Mouse (Mus musculus): ENCODE measurements around the gene Filip1l. TPM values are rescaled to one million over a fixed set of nuclear protein-coding genes. Genes with fewer than 3 reads are reported as not detected.
A peak's percentile ranks its signal among the peaks of the same experiment; 100 is the strongest.

Gene Filip1l
- total RNA-seq, 1 experiment from 2014 or later = 206 TPM

DNA sequence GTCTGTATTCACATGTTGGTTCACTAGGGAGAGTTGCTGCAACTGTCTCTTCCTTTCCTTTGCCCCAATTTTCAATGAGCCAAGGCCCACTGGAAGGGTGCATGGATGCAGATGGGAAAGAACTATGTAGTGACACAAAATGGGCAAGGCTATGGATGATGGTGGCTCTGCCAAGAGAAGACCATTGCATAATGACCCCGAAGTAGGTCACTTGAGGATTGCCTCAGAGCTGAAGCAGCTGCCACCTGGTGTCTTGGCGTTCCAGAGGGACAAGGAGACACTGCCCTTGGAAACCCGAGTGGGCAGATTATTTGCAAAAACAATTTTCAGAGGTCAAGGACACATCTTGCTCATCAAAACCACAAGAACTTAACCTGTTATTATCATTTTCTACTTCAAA is 3.9 kb upstream of the Filip1l start:
- no peak for ATAC-seq (ENCODE audit: extremely low read depth, insufficient number of reproducible peaks, low FRiP score, poor library complexity, severe bottlenecking)

DNA sequence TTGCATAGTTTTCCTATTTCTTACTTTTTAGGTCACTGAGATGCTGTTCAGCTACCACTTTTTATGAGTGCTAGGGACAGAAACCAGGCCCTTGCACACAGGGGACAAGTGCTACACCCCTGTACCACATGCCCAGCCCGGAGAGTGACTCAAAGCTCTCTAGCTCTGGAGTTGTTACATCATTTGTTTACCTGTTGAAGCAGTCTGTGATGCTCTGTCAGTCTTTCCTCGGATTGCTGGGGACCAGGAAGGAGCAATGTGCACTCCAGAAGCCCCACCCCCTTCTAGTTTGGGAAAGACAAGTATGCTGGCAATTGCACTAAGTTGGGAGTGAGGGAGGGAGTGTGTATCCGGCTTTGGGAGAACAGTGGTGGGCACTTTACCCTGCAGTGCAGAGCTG is 3.2 kb upstream of the Filip1l start:
- ATAC-seq (ENCODE audit: extremely low read depth, insufficient number of reproducible peaks, low FRiP score, poor library complexity, severe bottlenecking) = no peak

DNA sequence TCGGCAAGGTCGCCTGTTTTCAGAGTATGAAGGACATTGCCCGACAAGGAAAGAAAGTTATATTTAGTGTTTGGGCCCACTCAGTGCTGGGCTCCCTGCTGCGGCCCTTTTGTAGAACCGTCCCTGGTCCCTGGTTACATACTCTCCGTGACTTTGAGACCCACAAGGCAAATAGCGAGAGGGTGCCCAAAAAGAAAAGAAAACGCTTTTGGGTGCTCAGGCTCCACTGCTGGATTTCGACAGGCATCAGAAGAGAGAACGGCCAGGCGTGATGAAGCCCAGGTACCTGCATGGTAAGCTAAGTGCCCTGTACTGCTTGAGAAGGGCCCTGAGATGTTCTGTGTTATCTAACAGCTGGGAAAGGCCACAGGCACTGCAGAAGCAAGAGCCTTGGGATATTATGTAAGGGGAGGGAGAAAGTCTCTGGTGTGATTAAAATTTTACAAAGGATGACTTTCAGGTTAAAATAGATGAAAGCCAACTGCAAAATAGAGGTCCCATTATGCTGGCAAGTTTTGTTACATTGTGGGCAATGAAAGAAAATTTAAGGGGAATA is 351 bp downstream of the Filip1l start:
- no peak for ATAC-seq (ENCODE audit: extremely low read depth, insufficient number of reproducible peaks, low FRiP score, poor library complexity, severe bottlenecking)

DNA sequence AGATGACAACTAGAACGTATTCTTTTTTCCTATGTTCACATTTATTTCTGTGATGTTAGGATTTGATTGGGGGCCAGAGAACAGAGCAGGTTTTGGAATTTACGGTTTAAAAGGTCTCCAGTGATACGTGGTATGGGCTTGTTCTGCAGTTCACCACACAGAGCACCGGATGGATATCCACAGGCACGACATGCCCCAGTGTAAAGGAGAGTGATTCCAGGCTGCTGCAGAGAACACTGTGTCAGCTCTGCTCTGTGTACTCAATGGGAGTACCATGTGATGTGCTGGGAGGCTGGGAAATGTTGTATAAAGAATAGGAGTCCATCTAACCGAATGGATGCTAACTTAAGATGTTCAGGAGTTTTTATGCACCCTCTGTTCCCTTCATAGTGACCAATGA is 1.0 kb downstream of the Filip1l start:
- no peak for ATAC-seq (ENCODE audit: extremely low read depth, insufficient number of reproducible peaks, low FRiP score, poor library complexity, severe bottlenecking)

DNA sequence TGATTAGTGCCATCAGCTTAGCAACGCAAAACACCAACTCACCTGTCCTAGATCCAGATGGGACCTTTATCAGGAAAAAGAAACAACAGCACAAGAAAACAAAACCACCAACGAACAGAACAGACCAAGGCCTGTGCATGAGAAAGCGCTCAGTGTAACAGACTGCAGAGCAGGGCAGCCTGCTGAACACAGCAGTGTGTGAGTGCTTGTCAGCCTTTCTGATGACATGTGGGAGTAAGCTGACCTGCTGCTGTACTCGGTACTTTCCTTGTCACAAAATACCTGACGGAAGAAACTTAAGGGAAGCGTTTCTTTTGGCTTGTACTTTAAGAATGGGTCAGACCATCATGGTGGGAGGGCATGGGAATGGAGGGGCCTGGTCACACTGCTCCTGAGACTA is 3.6 kb downstream of the Filip1l start:
- ATAC-seq (ENCODE audit: extremely low read depth, insufficient number of reproducible peaks, low FRiP score, poor library complexity, severe bottlenecking) = no peak

DNA sequence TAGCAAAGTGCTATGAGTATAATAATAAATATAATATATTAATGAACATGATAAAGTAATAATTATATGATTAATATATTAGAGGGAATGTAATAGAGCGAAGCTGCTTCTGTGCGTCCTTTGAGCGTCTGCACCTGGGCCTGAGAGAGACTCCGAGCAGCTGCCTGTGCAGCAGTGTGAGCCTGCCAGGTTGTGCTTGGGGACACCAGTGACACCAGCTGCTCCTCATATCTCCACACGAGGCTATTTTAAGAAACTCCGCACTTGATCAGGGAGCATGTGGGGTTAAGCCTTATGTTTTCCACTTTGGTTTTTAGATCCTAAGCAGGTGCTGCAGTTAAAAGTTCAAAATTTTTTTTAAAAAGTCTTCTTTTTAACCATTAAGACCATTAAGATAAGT is 4.1 kb downstream of the Filip1l start:
- no peak for ATAC-seq (ENCODE audit: extremely low read depth, insufficient number of reproducible peaks, low FRiP score, poor library complexity, severe bottlenecking)

DNA sequence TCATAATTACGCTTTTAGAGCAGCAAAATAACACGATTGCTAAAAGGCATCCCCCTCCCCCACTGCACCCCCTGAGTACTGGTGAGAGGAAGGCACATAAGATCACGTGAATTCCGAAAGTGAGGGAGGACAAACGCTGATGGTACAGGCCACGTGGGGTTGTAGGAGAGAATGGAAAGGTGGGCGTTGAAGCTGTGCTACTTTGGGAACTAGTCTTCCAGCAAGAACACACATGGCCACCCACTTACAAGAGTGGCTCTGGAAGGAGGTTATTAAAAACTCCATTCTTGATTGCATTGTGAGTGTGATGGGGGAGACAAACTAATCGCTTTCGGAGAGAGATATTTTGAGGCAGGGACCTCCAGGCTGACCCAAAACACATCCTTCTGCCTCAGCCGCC is 6.4 kb downstream of the Filip1l start:
- ATAC-seq (ENCODE audit: extremely low read depth, insufficient number of reproducible peaks, low FRiP score, poor library complexity, severe bottlenecking) = no peak

DNA sequence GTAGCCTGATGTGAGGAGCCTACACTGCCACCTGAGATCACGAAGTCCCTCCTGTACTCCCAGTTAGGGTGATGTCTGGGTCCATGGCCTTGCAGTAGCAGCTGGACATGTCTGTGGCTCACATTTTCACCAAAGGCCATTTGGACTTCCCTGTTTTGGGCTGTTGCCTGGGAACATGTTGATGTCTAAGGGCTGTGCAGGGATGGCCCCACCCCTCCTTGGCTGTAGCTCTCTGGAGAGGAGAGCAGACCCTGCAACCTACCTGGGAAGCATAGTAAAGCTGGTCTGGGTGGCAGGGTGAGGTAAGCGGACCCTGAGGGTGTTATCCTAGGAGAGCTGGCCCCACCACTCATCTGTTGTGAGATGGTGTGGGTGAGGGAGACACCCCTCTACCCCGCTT is 7.9 kb downstream of the Filip1l start:
- no peak for ATAC-seq (ENCODE audit: extremely low read depth, insufficient number of reproducible peaks, low FRiP score, poor library complexity, severe bottlenecking)

DNA sequence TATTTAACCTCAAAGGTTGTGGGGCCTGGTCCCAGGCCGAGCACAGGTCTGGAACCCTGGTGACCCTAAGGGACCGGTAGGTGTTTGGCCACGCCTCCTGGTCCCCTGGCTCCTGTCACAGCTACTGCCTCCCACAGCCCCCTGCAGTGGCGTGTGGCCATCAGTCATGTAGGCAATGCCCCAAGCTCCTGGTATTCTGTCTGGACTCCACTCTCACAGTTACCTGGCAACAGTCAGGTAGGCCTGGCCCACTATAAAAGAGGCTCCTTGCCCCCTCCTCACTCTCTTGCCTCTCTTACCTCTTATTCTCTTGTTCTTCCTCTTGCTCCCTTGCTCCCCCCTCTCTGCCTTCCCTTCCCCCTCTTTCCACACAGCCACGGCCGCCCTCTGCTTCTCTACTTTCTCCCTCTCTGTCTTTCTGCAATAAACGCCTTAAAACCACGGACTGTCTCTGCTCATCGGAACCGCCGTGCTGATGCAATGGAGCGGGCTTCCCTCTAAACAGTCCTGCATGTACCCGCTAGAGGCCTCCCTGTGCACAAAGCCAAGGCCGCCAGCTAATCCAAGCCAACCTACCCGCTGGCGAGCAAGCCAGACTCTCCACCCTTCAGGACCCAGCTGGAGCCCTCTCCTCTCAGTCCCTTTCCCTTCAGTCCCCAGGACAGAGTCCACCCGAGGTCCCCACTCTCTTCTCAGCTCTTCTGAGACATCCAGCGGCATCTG is 9.9 kb downstream of the Filip1l start:
- peak; percentile 45; the same call in 1 of the 2 replicates for ATAC-seq (ENCODE audit: extremely low read depth, insufficient number of reproducible peaks, low FRiP score, poor library complexity, severe bottlenecking)

DNA sequence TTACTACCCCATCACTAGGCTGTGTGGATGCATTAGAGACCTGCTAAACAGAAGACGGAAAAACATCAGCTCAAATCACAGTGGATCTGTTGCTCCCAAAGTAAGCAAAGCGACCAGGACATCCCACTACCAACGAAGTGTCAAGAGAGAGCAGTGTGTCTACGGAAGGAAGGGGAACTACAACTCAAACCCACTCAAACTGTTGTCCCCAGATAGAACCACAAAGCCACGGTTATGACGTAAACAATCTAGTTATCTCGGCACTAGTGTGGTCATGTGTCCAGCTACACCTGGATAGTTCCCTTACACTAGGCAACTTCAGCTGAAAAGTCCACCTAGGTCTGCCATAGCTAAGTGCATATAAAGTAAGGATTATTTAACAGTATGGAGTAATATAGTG is 11.6 kb downstream of the Filip1l start:
- no peak for ATAC-seq (ENCODE audit: extremely low read depth, insufficient number of reproducible peaks, low FRiP score, poor library complexity, severe bottlenecking)

DNA sequence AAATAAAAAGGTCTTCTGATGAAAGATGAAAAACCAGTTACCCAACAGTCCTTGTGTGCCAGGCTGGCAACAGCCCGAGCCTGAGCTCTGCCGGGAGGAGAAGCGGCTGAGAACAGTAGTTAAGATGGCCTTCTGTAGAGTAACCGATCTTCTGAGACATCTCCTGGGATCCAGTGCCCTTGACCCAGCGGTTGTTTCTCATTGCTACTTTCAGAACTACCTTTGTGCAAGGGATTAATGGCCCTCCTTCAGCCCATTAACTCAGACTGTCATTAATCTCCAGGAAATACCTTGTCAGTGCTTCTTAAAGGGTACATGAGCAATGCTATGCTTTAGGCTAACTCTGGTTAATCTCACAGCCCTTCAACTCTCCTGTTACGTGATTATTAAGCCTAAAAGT is 13.2 kb downstream of the Filip1l start:
- ATAC-seq (ENCODE audit: extremely low read depth, insufficient number of reproducible peaks, low FRiP score, poor library complexity, severe bottlenecking) = no peak

DNA sequence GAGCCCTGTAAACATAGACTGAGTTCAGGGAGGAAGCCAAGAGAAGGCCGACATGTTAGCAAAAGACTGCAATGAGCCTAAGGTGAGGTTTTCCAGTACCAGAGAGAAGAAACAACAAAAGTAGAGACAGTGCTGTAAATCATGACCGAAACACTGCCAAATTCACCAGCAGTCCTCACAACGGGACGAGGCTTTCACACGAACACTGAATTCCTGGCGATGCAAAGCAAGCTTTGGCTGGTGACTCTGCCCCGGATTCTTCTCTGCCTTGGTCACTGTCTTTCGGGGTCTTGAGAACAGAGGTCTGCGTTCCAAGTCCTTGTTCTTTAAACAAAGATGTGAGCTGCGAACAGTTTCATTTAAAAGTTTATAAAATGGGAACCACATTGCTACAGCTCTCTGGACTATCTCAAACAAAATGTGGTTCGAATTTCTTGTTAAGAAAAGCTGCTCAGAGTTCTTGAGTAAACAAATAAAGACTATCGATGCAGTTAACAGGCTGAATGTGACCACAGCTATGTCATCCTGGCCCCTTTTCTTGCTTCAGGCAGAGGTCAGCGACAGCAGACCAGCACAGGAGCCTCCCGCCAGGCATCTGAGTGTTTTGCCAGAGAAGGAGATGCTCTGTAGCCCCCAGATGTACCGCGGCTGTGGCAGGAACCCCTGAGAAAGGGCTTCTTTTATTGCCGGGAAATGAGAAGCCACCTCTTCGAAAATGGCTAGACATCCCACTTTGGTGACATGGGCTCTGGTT is 14.2 kb downstream of the Filip1l start:
- ATAC-seq (ENCODE audit: extremely low read depth, insufficient number of reproducible peaks, low FRiP score, poor library complexity, severe bottlenecking) = no peak

DNA sequence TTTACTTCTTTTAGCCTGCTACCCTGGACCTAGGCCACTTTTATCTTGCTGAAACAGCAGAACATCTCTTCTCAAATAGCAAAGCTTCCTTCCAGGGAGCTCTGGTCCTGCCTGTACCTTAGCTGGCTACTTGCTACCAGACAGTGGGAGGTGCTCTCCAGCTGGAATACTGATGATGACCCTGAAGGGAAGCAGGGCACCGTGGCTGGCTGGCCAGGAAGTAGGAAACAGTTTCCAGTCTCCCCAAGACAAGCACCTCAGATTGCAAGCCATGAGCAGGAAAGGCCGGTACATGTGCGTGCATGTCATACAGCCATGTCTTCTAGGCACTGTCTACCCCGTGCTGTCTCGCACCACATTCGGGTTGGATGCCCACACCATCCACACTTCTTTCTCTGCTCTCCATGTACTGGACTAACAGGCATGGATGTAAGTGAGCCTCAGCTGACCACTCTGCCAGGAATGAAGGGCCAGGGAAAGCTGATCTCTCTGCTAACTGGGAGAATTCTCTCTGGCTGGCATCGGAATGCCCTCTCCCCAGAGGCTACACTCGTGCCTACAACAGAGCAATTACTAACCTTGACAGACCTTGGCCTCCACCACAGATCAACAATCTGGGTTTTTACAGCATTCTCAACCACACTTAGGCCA is 17.1 kb downstream of the Filip1l start:
- no peak for ATAC-seq (ENCODE audit: extremely low read depth, insufficient number of reproducible peaks, low FRiP score, poor library complexity, severe bottlenecking)

DNA sequence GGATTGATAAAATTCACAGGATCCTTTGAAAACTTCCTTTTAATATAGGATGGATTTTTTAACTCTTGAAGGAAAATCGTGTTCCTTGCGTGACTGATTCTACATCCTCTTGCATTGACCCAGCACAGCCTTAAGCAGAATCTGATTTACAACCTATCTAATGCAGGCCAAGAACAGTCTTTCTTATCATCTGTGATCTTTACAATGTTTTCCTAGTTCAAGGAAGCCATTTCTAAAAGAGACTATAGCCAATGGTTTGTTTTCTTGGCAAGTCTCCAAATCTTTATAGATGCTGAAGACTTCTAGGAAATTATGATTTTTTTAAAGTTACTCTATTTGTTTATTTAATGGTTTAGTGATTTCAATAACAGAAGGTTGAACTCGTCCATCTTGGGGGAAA is 19.3 kb downstream of the Filip1l start:
- no peak for ATAC-seq (ENCODE audit: extremely low read depth, insufficient number of reproducible peaks, low FRiP score, poor library complexity, severe bottlenecking)

DNA sequence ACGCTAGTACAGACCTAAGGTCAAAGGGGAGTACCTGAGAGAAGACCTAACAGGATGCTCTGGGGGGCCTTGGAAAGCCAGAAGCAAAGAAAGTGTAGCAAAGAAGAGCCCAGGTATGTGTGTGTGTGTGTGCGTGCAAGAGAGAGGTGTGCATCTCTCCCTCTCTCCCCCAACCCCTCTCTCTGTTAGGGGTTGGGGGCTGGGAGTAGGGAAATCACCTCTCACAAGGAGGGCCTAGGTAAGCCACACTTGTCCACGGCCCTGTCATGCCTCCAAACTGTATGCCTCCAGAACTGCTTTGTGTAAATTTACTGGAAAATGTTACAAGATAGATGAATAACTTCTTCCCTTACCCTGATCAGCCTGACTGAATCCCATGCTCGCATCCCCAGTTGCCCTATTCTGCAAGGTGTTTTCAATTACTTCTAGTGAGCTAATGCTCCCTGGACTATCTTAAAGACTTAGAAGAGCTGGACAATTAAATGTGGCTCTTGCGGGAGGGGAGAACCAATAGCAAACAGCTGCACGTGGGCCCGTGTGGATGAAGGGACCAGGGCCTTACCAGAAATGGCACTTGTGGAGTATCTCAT is 22.4 kb downstream of the Filip1l start:
- ATAC-seq (ENCODE audit: extremely low read depth, insufficient number of reproducible peaks, low FRiP score, poor library complexity, severe bottlenecking) = no peak

DNA sequence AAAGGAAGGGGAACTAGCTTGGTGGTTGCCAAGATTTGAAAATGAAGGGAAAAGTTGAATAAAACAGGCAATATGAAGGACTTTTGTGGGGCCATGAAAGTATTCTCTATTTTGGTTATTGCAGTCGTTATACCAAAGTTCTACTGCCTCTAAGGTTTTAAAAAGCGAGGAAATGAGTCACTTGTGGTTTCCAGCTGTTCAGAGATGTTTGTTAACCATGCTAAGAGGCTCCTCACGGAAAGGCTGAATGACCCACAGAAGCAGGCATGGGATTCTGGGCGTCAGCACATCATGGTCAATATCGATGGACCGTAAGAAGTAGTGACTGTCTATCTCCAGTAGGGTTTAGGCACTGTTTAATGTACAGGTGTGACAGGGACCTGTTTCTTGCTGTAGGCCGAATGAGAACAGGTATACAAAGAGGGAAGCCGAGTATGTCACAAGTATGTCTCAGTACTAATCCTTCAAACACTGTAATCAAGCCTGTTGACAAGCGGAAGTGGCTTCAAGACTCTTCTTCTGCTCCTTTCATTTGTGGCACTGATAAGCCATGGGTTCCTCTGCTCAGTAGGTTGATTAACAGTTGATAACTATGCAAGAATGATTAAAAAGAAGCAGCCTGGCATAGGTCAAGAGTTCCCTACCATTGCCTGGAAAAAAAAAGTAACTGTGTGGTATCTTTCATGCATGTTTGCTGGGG is 25.9 kb downstream of the Filip1l start:
- no peak for ATAC-seq (ENCODE audit: extremely low read depth, insufficient number of reproducible peaks, low FRiP score, poor library complexity, severe bottlenecking)

DNA sequence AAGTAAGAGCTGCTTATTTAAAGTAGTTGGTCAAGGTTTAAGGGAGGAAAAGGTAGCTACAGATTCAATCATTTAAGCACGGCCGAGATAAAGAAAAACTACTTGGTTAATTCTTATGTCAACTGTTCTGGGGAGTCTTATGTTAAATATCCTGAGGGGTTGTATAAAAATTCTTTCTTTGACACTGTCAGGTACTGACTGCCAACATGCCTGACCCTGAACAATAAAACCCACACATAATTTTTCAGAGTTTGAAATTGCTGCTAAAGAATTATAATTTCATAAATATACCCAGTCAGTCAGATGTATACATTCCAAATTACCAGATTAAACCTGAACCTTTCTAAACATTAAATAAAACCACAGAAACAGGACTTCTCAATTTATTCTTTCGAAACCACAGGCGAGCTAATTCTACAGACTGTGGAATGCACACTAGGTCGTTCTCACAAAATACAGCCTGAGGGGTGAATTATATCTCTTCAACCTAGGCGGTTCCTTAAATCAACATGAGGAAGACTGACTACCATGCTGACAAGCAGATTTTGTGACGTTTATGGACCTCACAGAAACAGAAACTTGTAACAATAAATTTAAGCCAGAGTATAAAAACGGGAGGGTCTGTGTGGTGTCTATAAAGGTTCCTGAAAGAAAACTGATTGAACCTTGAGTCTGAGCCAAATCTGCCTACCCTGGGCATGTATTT is 30.5 kb downstream of the Filip1l start:
- no peak for ATAC-seq (ENCODE audit: extremely low read depth, insufficient number of reproducible peaks, low FRiP score, poor library complexity, severe bottlenecking)

DNA sequence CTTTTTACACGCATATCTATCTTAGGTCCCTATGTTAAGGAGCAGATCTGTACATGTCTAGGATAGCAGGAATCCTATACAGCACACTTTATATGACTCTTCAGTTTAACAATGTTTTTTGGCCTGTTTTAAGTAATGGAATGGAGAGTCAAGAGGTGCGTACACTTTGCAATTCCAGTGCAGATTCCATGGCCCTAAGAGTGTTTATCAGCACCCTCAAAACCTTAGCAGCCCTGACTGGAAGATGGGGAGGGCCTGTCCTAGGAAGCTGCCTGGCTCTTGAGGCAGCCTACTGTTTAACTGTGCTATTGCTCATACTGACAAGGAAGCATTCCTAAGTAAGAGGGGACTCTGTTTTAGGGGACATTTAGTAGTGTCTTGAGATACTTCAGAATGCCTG is 31.4 kb downstream of the Filip1l start:
- no peak for ATAC-seq (ENCODE audit: extremely low read depth, insufficient number of reproducible peaks, low FRiP score, poor library complexity, severe bottlenecking)
